ENCODE assay signal across 33 mouse cellular contexts in the genomic region with DNA sequence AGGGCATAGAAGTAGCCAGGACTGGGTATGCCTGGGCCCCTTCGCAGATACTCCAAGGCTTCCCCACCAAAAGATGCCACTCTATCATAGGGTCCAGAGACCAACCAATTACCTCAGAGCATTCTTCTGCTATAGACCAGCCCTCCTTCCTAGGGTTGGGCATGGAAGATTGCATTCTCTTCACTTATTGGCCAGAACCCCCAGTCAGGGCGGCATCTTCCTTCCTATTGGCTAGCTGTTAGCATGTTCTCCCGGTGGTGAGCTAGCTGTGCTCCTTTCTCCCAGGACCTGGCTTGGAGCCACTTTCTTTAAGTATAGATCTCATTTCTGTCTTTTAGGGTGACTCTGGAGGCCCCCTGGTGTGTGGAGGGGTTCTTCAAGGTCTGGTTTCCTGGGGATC. TPM values are rescaled to one million over a fixed set of nuclear protein-coding genes. Genes with fewer than 3 reads are reported as not detected.
DNase-seq lines count a peak whose midpoint lies in the region; ATAC-seq lines count a peak whose summit lies in the region.
"Had no signal": no experiment of that assay in that cellular context is flagged by ENCODE, and none has a peak within 500 bp of the region (broad histone marks: within the 10 kb centered on the region; RNA-seq: fewer than 3 reads in every experiment).

No protein-coding gene starts in this region.

- no peaks in the 10 kb centered on the region for H3K27me3 ChIP-seq in intestine, embryonic 14.5 days (replicated peaks; ENCODE audit: control insufficient read depth, insufficient read depth, low read length)
- no peaks in the 10 kb centered on the region for H3K27me3 ChIP-seq in intestine, embryonic 16.5 days (replicated peaks; ENCODE audit: control insufficient read depth, insufficient read depth, low read length)
- H3K27me3 ChIP-seq in neural tube, embryonic 15.5 days (replicated peaks), result no peaks in the 10 kb centered on the region
- H3K27me3 ChIP-seq: embryonic facial prominence, embryonic 13.5 days; heart, embryonic 12.5 days; lung, embryonic 15.5 days; stomach, embryonic 15.5 days had no signal

- WGBS in intestine, embryonic 14.5 days, result 68% methylated on average over 3 of the region's 3 CpGs
- WGBS in intestine, embryonic 16.5 days, result 81% methylated on average over 3 of the region's 3 CpGs
- WGBS in neural tube, embryonic 15.5 days, result 75% methylated on average over 3 of the region's 3 CpGs

- H3K9me3 ChIP-seq in intestine, embryonic 14.5 days (ENCODE audit: control insufficient read depth, low read length), result no peaks in the 10 kb centered on the region
- no peaks in the 10 kb centered on the region for H3K9me3 ChIP-seq in intestine, embryonic 16.5 days (ENCODE audit: control insufficient read depth, low read length)
- H3K9me3 ChIP-seq in neural tube, embryonic 15.5 days (replicated peaks), result no peaks in the 10 kb centered on the region
- H3K9me3 ChIP-seq: embryonic facial prominence, embryonic 13.5 days; heart, embryonic 12.5 days; lung, embryonic 15.5 days; stomach, embryonic 15.5 days had no signal

- peak; percentile 35 for DNase-seq in intestine, embryonic 14.5 days (ENCODE audit: low spot score)
- DNase-seq in neural tube, embryonic 10.5 days (ENCODE audit: extremely low spot score, low spot score), result peak; percentile 6
- DNase-seq in 3134 (ENCODE audit: extremely low read depth, insufficient read length, low spot score) (peak; percentile 40), R1 (ENCODE audit: low read depth, low spot score) (peak; percentile 77)
- no peak for DNase-seq in embryo, embryonic 9.5 days (ENCODE audit: extremely low spot score)
- DNase-seq: adrenal gland, postnatal 14 days; B cell, adult 2 months; cerebellum, adult 11 months; cerebellum, adult 9-10 months; embryo, embryonic 11 days; forebrain, postnatal 0 days; gastrocnemius, postnatal 14 days; kidney, adult 2 months; kidney, postnatal 4 days; left cerebral cortex, postnatal 4 days; liver; midbrain, embryonic 14.5 days; right cerebral cortex, adult 18-20 months; thymus, adult 2 months had no signal

- H3K27ac ChIP-seq in intestine, embryonic 14.5 days (ENCODE audit: low read depth), result no peak overlapping the region
- H3K27ac ChIP-seq in intestine, embryonic 16.5 days (ENCODE audit: low read length), result no peak overlapping the region
- no peak overlapping the region for H3K27ac ChIP-seq in neural tube, embryonic 15.5 days (replicated peaks)
- H3K27ac ChIP-seq: embryonic facial prominence, embryonic 13.5 days; hindbrain, embryonic 14.5 days; kidney, postnatal 0 days; liver, embryonic 14.5 days; lung, embryonic 15.5 days; macrophage; stomach, embryonic 15.5 days had no signal

- no peak for ATAC-seq in intestine, embryonic 14.5 days (replicated peaks; ENCODE audit: low FRiP score, low TSS enrichment, low read depth)
- ATAC-seq in intestine, embryonic 16.5 days, result no peak
- no peak for ATAC-seq in neural tube, embryonic 15.5 days (ENCODE audit: low FRiP score)
- ATAC-seq in frontal cortex, adult (ENCODE audit: low TSS enrichment), result no peak
- ATAC-seq: forebrain, postnatal 0 days had no signal

- H3K36me3 ChIP-seq in intestine, embryonic 14.5 days (ENCODE audit: control insufficient read depth, insufficient read depth, low read length), result no peaks in the 10 kb centered on the region
- H3K36me3 ChIP-seq in intestine, embryonic 16.5 days (ENCODE audit: control insufficient read depth, insufficient read depth, low read length), result no peaks in the 10 kb centered on the region
- no peaks in the 10 kb centered on the region for H3K36me3 ChIP-seq in neural tube, embryonic 15.5 days
- H3K36me3 ChIP-seq: embryonic facial prominence, embryonic 13.5 days; heart, embryonic 12.5 days; lung, embryonic 15.5 days; stomach, embryonic 15.5 days had no signal

- no peak overlapping the region for H3K4me3 ChIP-seq in intestine, embryonic 14.5 days (ENCODE audit: low read depth, low read length)
- no peak overlapping the region for H3K4me3 ChIP-seq in intestine, embryonic 16.5 days (ENCODE audit: low read length)
- H3K4me3 ChIP-seq in neural tube, embryonic 15.5 days (replicated peaks), result no peak overlapping the region
- H3K4me3 ChIP-seq: embryonic facial prominence, embryonic 13.5 days; heart, embryonic 12.5 days; lung, embryonic 15.5 days; stomach, embryonic 15.5 days had no signal

- no peak overlapping the region for H3K9ac ChIP-seq in intestine, embryonic 14.5 days (ENCODE audit: low read length)
- H3K9ac ChIP-seq in intestine, embryonic 16.5 days (ENCODE audit: low read depth, low read length), result no peak overlapping the region
- no peak overlapping the region for H3K9ac ChIP-seq in neural tube, embryonic 15.5 days (replicated peaks)
- H3K9ac ChIP-seq: embryonic facial prominence, embryonic 13.5 days; forebrain, postnatal 0 days; heart, embryonic 12.5 days; hindbrain, embryonic 14.5 days; liver, embryonic 14.5 days; lung, embryonic 15.5 days; stomach, embryonic 15.5 days had no signal

- H3K4me1 ChIP-seq in intestine, embryonic 14.5 days (replicated peaks; ENCODE audit: control insufficient read depth, insufficient read depth, low read length), result no peaks in the 10 kb centered on the region
- H3K4me1 ChIP-seq in intestine, embryonic 16.5 days (ENCODE audit: control insufficient read depth, insufficient read depth, low read length), result peaks cover 2% of the 10 kb centered on the region
- no peaks in the 10 kb centered on the region for H3K4me1 ChIP-seq in neural tube, embryonic 15.5 days
- H3K4me1 ChIP-seq: embryonic facial prominence, embryonic 13.5 days; heart, embryonic 12.5 days; lung, embryonic 15.5 days; stomach, embryonic 15.5 days had no signal

- no peak overlapping the region for H3K4me2 ChIP-seq in intestine, embryonic 14.5 days (ENCODE audit: low read length)
- no peak overlapping the region for H3K4me2 ChIP-seq in intestine, embryonic 16.5 days (ENCODE audit: low read depth, low read length)
- no peak overlapping the region for H3K4me2 ChIP-seq in neural tube, embryonic 15.5 days
- H3K4me2 ChIP-seq: embryonic facial prominence, embryonic 13.5 days; heart, embryonic 12.5 days; hindbrain, embryonic 14.5 days; lung, embryonic 15.5 days; stomach, embryonic 15.5 days had no signal

RNA-seq across cellular contexts. Expression of gene Klk11, which starts 1.5 kb away (rescaled TPM):
- polyA plus RNA-seq in intestine, embryonic 14.5 days (2014; fragmentation: Nextera tagmentation; extraction: Ambion mirVana), result not detected in 2 replicates
- 0.75 and 1.7 TPM in 2 replicates for polyA plus RNA-seq in intestine, embryonic 16.5 days (2015; fragmentation: Nextera tagmentation; extraction: Ambion mirVana)
- 0.33 TPM in 1 of 2 replicates, not detected in the other for polyA plus RNA-seq in neural tube, embryonic 15.5 days (2015; fragmentation: Nextera tagmentation; extraction: Ambion mirVana)
- polyA plus RNA-seq: forebrain, embryonic 11.5 days; heart, embryonic 12.5 days; heart, postnatal 0 days; hindbrain, embryonic 14.5 days; kidney, adult 2 months; kidney, postnatal 0 days; liver, embryonic 14.5 days; macrophage; midbrain, embryonic 14.5 days; neural tube, embryonic 11.5 days had no signal

RNA-seq across cellular contexts. Expression of gene Klk12, which starts 4.2 kb away (rescaled TPM):
- not detected in 2 replicates for polyA plus RNA-seq in intestine, embryonic 14.5 days (2014; fragmentation: Nextera tagmentation; extraction: Ambion mirVana)
- not detected in 2 replicates for polyA plus RNA-seq in intestine, embryonic 16.5 days (2015; fragmentation: Nextera tagmentation; extraction: Ambion mirVana)
- polyA plus RNA-seq in neural tube, embryonic 15.5 days (2015; fragmentation: Nextera tagmentation; extraction: Ambion mirVana), result not detected in 2 replicates
- polyA plus RNA-seq: forebrain, embryonic 11.5 days; forebrain, postnatal 0 days; heart, embryonic 12.5 days; heart, postnatal 0 days; hindbrain, embryonic 14.5 days; kidney, adult 2 months; kidney, postnatal 0 days; liver, embryonic 14.5 days; lung, embryonic 15.5 days; macrophage; midbrain, embryonic 14.5 days; neural tube, embryonic 11.5 days had no signal

RNA-seq across cellular contexts. Expression of gene Klk10, which starts 7.9 kb away (rescaled TPM):
- polyA plus RNA-seq in intestine, embryonic 14.5 days (2014; fragmentation: Nextera tagmentation; extraction: Ambion mirVana), result 1.1 and 1.4 TPM in 2 replicates
- polyA plus RNA-seq in intestine, embryonic 16.5 days (2015; fragmentation: Nextera tagmentation; extraction: Ambion mirVana), result 2.5 and 6.3 TPM in 2 replicates
- 0.10 and 0.51 TPM in 2 replicates for polyA plus RNA-seq in neural tube, embryonic 15.5 days (2015; fragmentation: Nextera tagmentation; extraction: Ambion mirVana)
- polyA plus RNA-seq: heart, embryonic 12.5 days; hindbrain, embryonic 14.5 days; macrophage; midbrain, embryonic 14.5 days; neural tube, embryonic 11.5 days had no signal

RNA-seq across cellular contexts. Expression of gene Klk9, which starts 18.8 kb away (rescaled TPM):
- not detected in 2 replicates for polyA plus RNA-seq in intestine, embryonic 14.5 days (2014; fragmentation: Nextera tagmentation; extraction: Ambion mirVana)
- 0.15 TPM in 1 of 2 replicates, not detected in the other for polyA plus RNA-seq in intestine, embryonic 16.5 days (2015; fragmentation: Nextera tagmentation; extraction: Ambion mirVana)
- 0.23 TPM in 1 of 2 replicates, not detected in the other for polyA plus RNA-seq in neural tube, embryonic 15.5 days (2015; fragmentation: Nextera tagmentation; extraction: Ambion mirVana)
- polyA plus RNA-seq: forebrain, embryonic 11.5 days; forebrain, postnatal 0 days; heart, embryonic 12.5 days; heart, postnatal 0 days; hindbrain, embryonic 14.5 days; kidney, adult 2 months; liver, embryonic 14.5 days; macrophage; midbrain, embryonic 14.5 days; neural tube, embryonic 11.5 days had no signal

RNA-seq across cellular contexts. Expression of gene Klk8, which starts 24.5 kb away (rescaled TPM):
- polyA plus RNA-seq in intestine, embryonic 14.5 days (2014; fragmentation: Nextera tagmentation; extraction: Ambion mirVana), result 26.7 and 29.9 TPM in 2 replicates
- 9.4 and 12.9 TPM in 2 replicates for polyA plus RNA-seq in intestine, embryonic 16.5 days (2015; fragmentation: Nextera tagmentation; extraction: Ambion mirVana)
- 12.6 and 15.5 TPM in 2 replicates for polyA plus RNA-seq in neural tube, embryonic 15.5 days (2015; fragmentation: Nextera tagmentation; extraction: Ambion mirVana)
- polyA plus RNA-seq: macrophage had no signal
